Mouse (Mus musculus) forebrain, embryonic 10.5 days (tissue): ENCODE results near the gene Plekha5. TPM values are rescaled to one million over a fixed set of nuclear protein-coding genes. Genes with fewer than 3 reads are reported as not detected.
"Not testable (repeated sequence)": the region's sequence is repeated elsewhere in the genome, so short reads cannot be mapped to it uniquely, and the experiment has no call there.

Experiments used
- DNase-seq: peaks from one replicate; pipeline ENCODE4 v3.0.0-alpha.2; 2017; ENCODE audit warnings: low spot score; ENCODE audit errors: extremely low spot score
- H3K27ac ChIP-seq: fragments of 300-500 bp; sonication (generic); 2 replicates; pipeline ENCODE4 v1.5.1; 2016; ENCODE audit warnings: mild to moderate bottlenecking
- H3K27me3 ChIP-seq: fragments of 300-500 bp; sonication (generic); 2 replicates; pipeline ENCODE4 v1.6.1; 2016; ENCODE audit warnings: mild to moderate bottlenecking; ENCODE audit not compliant: poor library complexity, severe bottlenecking
- H3K36me3 ChIP-seq: fragments of 300-500 bp; sonication (generic); replicated peaks from 2 replicates; pipeline ENCODE4 v1.6.1; 2016; ENCODE audit warnings: mild to moderate bottlenecking, moderate library complexity
- H3K4me1 ChIP-seq: fragments of 300-500 bp; sonication (generic); 2 replicates; pipeline ENCODE4 v1.6.1; 2016
- H3K4me3 ChIP-seq: fragments of 300-500 bp; sonication (generic); 2 replicates; pipeline ENCODE4 v1.5.1; 2016; ENCODE audit warnings: mild to moderate bottlenecking, moderate library complexity
- H3K9me3 ChIP-seq: fragments of 300-500 bp; sonication (generic); 2 replicates; pipeline ENCODE4 v1.6.1; 2016; ENCODE audit warnings: mild to moderate bottlenecking, moderate library complexity
- WGBS: fragments of 180-500 bp; shearing (Covaris S2); methylation state at CpG from one replicate; pipeline ENCODE4 v1.1.7; 2016; 5-methylcytosine and 5-hydroxymethylcytosine counted together
- polyA plus RNA-seq: library from polyadenylated mRNA; unstranded; fragments of >200 nt; fragmentation: Nextera tagmentation; extraction: Ambion mirVana; gene quantifications from 2 replicates; pipeline ENCODE4 v1.2.1, GENCODE M21; 2016

The Plekha5 gene
- polyA plus RNA-seq, 1 experiment from 2014 or later, result 46.0 TPM

DNA sequence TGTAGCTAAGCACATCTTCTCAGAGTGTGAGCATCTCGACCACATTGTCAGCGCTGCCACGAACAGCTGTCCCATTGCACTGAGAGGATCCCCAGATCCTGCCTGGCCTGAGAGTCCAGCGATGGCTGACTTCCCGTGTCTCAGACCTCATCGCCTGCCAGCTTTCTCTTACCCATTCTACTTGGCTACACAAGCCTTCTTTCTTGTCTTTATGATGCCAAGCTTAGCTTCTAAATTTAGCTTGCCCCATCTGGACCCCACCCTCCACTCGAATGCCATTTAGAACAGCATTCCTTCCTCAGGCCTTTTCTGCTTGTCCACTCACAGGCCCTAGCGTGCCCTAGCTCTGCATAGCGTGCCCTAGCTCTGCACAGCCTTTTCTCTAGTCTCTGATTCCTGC is 60.3 kb downstream of the Plekha5 start:
- peaks cover 6% of the 10 kb centered on the region; the same call in 1 of the 2 replicates for H3K4me1 ChIP-seq
- H3K36me3 ChIP-seq, result peaks cover 8% of the 10 kb centered on the region
- no peaks in the 10 kb centered on the region for H3K27me3 ChIP-seq
- no peaks in the 10 kb centered on the region for H3K9me3 ChIP-seq
- no peak overlapping the region for H3K4me3 ChIP-seq
- 0 out of 2 replicates have a peak overlapping the region, but pooled peaks have one; percentile 11 for H3K27ac ChIP-seq
- 91% methylated on average over 9 of the region's 9 CpGs for WGBS
- DNase-seq, result no peak

DNA sequence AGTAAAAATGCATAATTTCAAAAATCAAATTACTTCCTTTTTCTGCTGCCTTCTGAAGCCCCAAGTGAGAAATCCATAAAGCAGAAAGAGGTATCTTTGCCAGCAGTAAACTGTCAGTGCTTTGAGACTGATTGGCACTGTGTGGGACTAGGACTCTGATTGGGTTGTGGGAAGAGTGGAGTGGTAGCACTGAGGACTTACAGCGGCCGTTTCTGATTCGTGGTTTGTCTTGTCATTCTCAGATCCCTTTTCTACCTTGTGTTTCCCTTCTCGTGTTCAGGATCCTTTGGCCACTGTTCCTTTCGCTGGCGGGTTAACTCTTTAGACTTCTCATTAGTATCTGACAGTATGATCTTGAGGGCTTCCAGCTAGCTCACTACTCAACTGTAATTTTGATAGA is 61.8 kb downstream of the Plekha5 start:
- no peak for DNase-seq
- 91% methylated on average over 6 of the region's 6 CpGs for WGBS
- Histone ChIP-seq H3K4me1 (peaks cover 8% of the 10 kb centered on the region), H3K27ac (no peak overlapping the region), H3K27me3 (no peaks in the 10 kb centered on the region), H3K9me3 (no peaks in the 10 kb centered on the region), H3K36me3 (peaks cover 8% of the 10 kb centered on the region), H3K4me3 (no peak overlapping the region)

GRCm38 (mm10) chr6:140486685-140487084 is 62.8 kb downstream of the Plekha5 start:
- no peaks in the 10 kb centered on the region for H3K27me3 ChIP-seq
- H3K36me3 ChIP-seq, result peaks cover 8% of the 10 kb centered on the region
- no peak for DNase-seq
- H3K27ac ChIP-seq, result no peak overlapping the region
- no peak overlapping the region for H3K4me3 ChIP-seq
- H3K9me3 ChIP-seq, result no peaks in the 10 kb centered on the region
- H3K4me1 ChIP-seq, result peaks cover 14% of the 10 kb centered on the region
- WGBS, result 94% methylated on average over 5 of the region's 5 CpGs

GRCm38 (mm10) chr6:140487489-140487888 is 63.6 kb downstream of the Plekha5 start:
- Histone ChIP-seq H3K4me1 (peaks cover 9% of the 10 kb centered on the region), H3K27ac (no peak overlapping the region), H3K36me3 (peaks cover 8% of the 10 kb centered on the region), H3K4me3 (no peak overlapping the region), H3K9me3 (no peaks in the 10 kb centered on the region), H3K27me3 (no peaks in the 10 kb centered on the region)
- no peak for DNase-seq
- 86% methylated on average over 6 of the region's 6 CpGs for WGBS

DNA sequence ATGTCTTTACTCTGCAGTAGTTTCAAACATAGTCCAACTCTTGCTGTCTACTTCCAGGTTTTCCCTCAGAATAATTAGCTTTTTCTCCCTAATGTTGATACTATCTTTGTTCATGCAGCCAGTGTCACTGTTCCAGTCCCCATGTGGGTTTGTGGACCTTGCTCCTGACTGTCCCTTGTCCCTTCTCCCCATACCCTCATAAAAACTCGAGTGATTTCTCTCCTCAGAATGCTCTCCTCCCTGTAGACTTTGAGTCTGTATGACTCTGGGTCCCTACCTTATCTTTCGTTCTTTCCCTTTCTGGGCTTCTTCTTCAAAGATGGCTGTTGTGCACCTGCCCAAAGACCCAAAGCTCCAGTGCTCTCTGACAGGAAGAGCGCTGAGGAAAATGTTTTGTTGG is 64.8 kb downstream of the Plekha5 start:
- Histone ChIP-seq H3K36me3 (peaks cover 14% of the 10 kb centered on the region), H3K27ac (no peak overlapping the region), H3K4me1 (peaks cover 9% of the 10 kb centered on the region), H3K9me3 (no peaks in the 10 kb centered on the region), H3K27me3 (no peaks in the 10 kb centered on the region), H3K4me3 (no peak overlapping the region)
- WGBS, result 94% methylated on average over 3 of the region's 3 CpGs
- no peak for DNase-seq

GRCm38 (mm10) chr6:140489570-140489969 is 65.7 kb downstream of the Plekha5 start:
- Histone ChIP-seq H3K4me3 (no peak overlapping the region), H3K9me3 (no peaks in the 10 kb centered on the region), H3K36me3 (peaks cover 6% of the 10 kb centered on the region; the same call in 1 of the 2 replicates), H3K4me1 (peaks cover 9% of the 10 kb centered on the region), H3K27ac (no peak overlapping the region), H3K27me3 (no peaks in the 10 kb centered on the region)
- no peak for DNase-seq

GRCm38 (mm10) chr6:140490220-140490619 is 66.4 kb downstream of the Plekha5 start:
- H3K4me3 ChIP-seq, result no peak overlapping the region
- 90% methylated on average over 4 of the region's 4 CpGs for WGBS

GRCm38 (mm10) chr6:140490921-140491537 is 67.2 kb downstream of the Plekha5 start:
- DNase-seq, result no peak
- 87% methylated on average over 18 of the region's 18 CpGs for WGBS
- Histone ChIP-seq H3K27me3 (no peaks in the 10 kb centered on the region), H3K9me3 (no peaks in the 10 kb centered on the region), H3K36me3 (peaks cover 11% of the 10 kb centered on the region; the same call in 1 of the 2 replicates), H3K27ac (no peak overlapping the region), H3K4me1 (peaks cover 9% of the 10 kb centered on the region), H3K4me3 (no peak overlapping the region)

More at GRCm38 (mm10) chr6:140490220-140490619, 66.4 kb downstream of the Plekha5 start:
- Histone ChIP-seq H3K4me1 (peaks cover 9% of the 10 kb centered on the region), H3K36me3 (peaks cover 6% of the 10 kb centered on the region; the same call in 1 of the 2 replicates), H3K9me3 (no peaks in the 10 kb centered on the region), H3K27ac (no peak overlapping the region), H3K27me3 (no peaks in the 10 kb centered on the region)
- no peak for DNase-seq

DNA sequence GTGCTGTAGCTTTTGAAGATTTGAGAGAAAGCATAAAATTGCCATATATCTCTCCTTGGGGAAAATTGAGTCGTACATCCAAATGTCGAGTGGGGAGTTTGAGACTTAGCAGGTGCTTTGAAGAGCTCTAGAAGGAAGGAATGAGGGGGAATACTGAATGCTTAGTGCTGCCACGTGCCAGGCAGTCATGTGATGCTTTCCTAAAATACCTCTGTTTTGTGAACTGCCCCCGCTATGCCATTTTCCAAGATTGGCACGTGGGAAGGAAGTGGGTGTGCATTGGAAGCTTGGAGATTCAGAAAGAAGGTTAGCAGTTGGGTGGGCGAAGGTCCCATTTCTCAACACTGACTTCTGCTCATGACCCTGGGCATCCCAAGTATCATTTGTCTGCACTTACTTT is 68.2 kb downstream of the Plekha5 start:
- no peak overlapping the region for H3K27ac ChIP-seq
- no peak for DNase-seq
- H3K4me1 ChIP-seq, result peaks cover 9% of the 10 kb centered on the region

GRCm38 (mm10) chr6:140498074-140498473 is 74.2 kb downstream of the Plekha5 start:
- 94% methylated on average over 3 of the region's 3 CpGs for WGBS
- Histone ChIP-seq H3K4me3 (no peak overlapping the region), H3K27me3 (no peaks in the 10 kb centered on the region), H3K27ac (no peak overlapping the region), H3K4me1 (no peaks in the 10 kb centered on the region), H3K36me3 (peaks cover 33% of the 10 kb centered on the region), H3K9me3 (0 out of 2 replicates have a peak, but pooled peaks cover 7% of the 10 kb centered on the region)
- no peak for DNase-seq

More for the DNA sequence above, 68.2 kb downstream of the Plekha5 start:
- 90% methylated on average over 6 of the region's 6 CpGs for WGBS
- H3K4me3 ChIP-seq, result no peak overlapping the region
- no peaks in the 10 kb centered on the region for H3K9me3 ChIP-seq
- H3K36me3 ChIP-seq, result peaks cover 11% of the 10 kb centered on the region; the same call in 1 of the 2 replicates
- no peaks in the 10 kb centered on the region for H3K27me3 ChIP-seq

GRCm38 (mm10) chr6:140498958-140499357 is 75.1 kb downstream of the Plekha5 start:
- DNase-seq, result no peak
- 0 out of 2 replicates have a peak, but pooled peaks cover 7% of the 10 kb centered on the region for H3K9me3 ChIP-seq
- peaks cover 33% of the 10 kb centered on the region for H3K36me3 ChIP-seq
- H3K27ac ChIP-seq, result no peak overlapping the region
- no peaks in the 10 kb centered on the region for H3K4me1 ChIP-seq
- no peaks in the 10 kb centered on the region for H3K27me3 ChIP-seq
- H3K4me3 ChIP-seq, result no peak overlapping the region
- 93% methylated on average over 4 of the region's 4 CpGs for WGBS

GRCm38 (mm10) chr6:140500829-140501228 is 77.0 kb downstream of the Plekha5 start:
- WGBS, result 80% methylated on average over 1 of the region's 1 CpGs
- H3K4me1 ChIP-seq, H3K9me3 ChIP-seq, H3K27ac ChIP-seq, DNase-seq, H3K27me3 ChIP-seq, H3K4me3 ChIP-seq: not testable (repeated sequence)
- peaks cover 29% of the 10 kb centered on the region for H3K36me3 ChIP-seq

- H3K27me3 ChIP-seq, result no peaks in the 10 kb centered on the region
- no peak overlapping the region for H3K27ac ChIP-seq
- peaks cover 29% of the 10 kb centered on the region for H3K36me3 ChIP-seq
- no peak for DNase-seq
- 95% methylated on average over 7 of the region's 7 CpGs for WGBS
- H3K4me1 ChIP-seq, result peaks cover 15% of the 10 kb centered on the region
- no peak overlapping the region for H3K4me3 ChIP-seq
- H3K9me3 ChIP-seq, result 0 out of 2 replicates have a peak, but pooled peaks cover 7% of the 10 kb centered on the region
These were observed 78.0 kb downstream of the Plekha5 start for GRCm38 (mm10) chr6:140501841-140502240.
